Mouse (Mus musculus) heart, postnatal 0 days (tissue): Measurements from ENCODE around the gene Zfp664.

Experiments used
- CTCF ChIP-seq: IDR thresholded peaks from 2 replicates; pipeline ENCODE4 v1.5.1; 2016; ENCODE audit warnings: antibody characterized with exemption, control low read depth, low read depth
- EP300 ChIP-seq: IDR thresholded peaks from 2 replicates; pipeline ENCODE4 v1.6.1; 2016; ENCODE audit warnings: antibody characterized with exemption, low read depth

GRCm38 (mm10) chr5:124902195-124902594, 39.7 kb downstream of the Zfp664 start:
- TF ChIP-seq CTCF: no peak
- no peak for TF ChIP-seq EP300
